Mouse (Mus musculus): ENCODE results near the gene Slc35d3.

- TF ChIP-seq CTCF (IDR thresholded peaks at IDR 0.05) (no peak), EP300 (IDR thresholded peaks at IDR 0.05) (no peak)
Measured at GRCm38 (mm10) chr10:19815371-19815770, 35.9 kb downstream of the Slc35d3 start.
